Mouse (Mus musculus) forebrain, embryonic 14.5 days (tissue): ENCODE measurements at regions not wholly inside any gene's neighbourhood (a gene's known extent, or its start where the extent isn't known, plus 50 kb on each side); places are given as distances from the start of the nearest gene placed in this dataset.
"Not testable (repeated sequence)": the region's sequence is repeated elsewhere in the genome, so short reads cannot be mapped to it uniquely, and the experiment has no call there.

Experiments used
- ATAC-seq: fragments of 200-750 bp; cut with Nextera tagmentation; 2 replicates; pipeline ENCODE4 v1.8.0; 2017; ENCODE audit warnings: mild to moderate bottlenecking, moderate library complexity
- DNase-seq: peaks from one replicate; pipeline ENCODE4 v3.0.0-alpha.2; 2015; ENCODE audit warnings: low spot score
- H3K27ac ChIP-seq: fragments of 300-500 bp; sonication (generic); 2 replicates; pipeline ENCODE4 v1.5.1; 2014; ENCODE audit warnings: low read depth, mild to moderate bottlenecking, control low read depth, low read length, moderate library complexity
- H3K27me3 ChIP-seq: fragments of 300-500 bp; sonication (generic); replicated peaks from 2 replicates; pipeline ENCODE4 v1.6.1; 2014; ENCODE audit warnings: low read length, control low read depth, mixed read lengths; ENCODE audit not compliant: control insufficient read depth, insufficient read depth
- H3K36me3 ChIP-seq: fragments of 300-500 bp; sonication (generic); 2 replicates; pipeline ENCODE4 v1.6.1; 2014; ENCODE audit warnings: low read length, control low read depth; ENCODE audit not compliant: control insufficient read depth, insufficient read depth
- H3K4me1 ChIP-seq: fragments of 300-500 bp; sonication (generic); 2 replicates; pipeline ENCODE4 v1.6.1; 2014; ENCODE audit warnings: antibody characterized with exemption, low read length, control low read depth; ENCODE audit not compliant: control insufficient read depth, insufficient read depth
- H3K4me2 ChIP-seq: fragments of 300-500 bp; sonication (generic); 2 replicates; pipeline ENCODE4 v1.6.1; 2014; ENCODE audit warnings: mild to moderate bottlenecking, control low read depth, low read length
- H3K4me3 ChIP-seq: fragments of 300-500 bp; sonication (generic); 2 replicates; pipeline ENCODE4 v1.5.1; 2014; ENCODE audit warnings: low read depth, low read length, control low read depth
- H3K9ac ChIP-seq: fragments of 300-500 bp; sonication (generic); 2 replicates; pipeline ENCODE4 v1.6.1; 2014; ENCODE audit warnings: mild to moderate bottlenecking, low read length, control low read depth, moderate library complexity
- H3K9me3 ChIP-seq: fragments of 300-500 bp; sonication (generic); replicated peaks from 2 replicates; pipeline ENCODE4 v1.6.1; 2016; ENCODE audit warnings: low read length, control low read depth, mixed read lengths; ENCODE audit not compliant: control insufficient read depth
- WGBS: fragments of 180-500 bp; shearing (Covaris S2); extraction: QIAGEN DNeasy Blood & Tissue Kit; methylation state at CpG from one replicate; pipeline ENCODE4 v1.1.7; 2014; 5-methylcytosine and 5-hydroxymethylcytosine counted together

GRCm38 (mm10) chr2:16811401-16812281 lies 455.5 kb downstream of the Plxdc2 start:
- not testable (repeated sequence) for H3K27ac ChIP-seq, H3K36me3 ChIP-seq, H3K4me3 ChIP-seq, H3K9me3 ChIP-seq, ATAC-seq, H3K4me1 ChIP-seq, H3K27me3 ChIP-seq, DNase-seq, H3K4me2 ChIP-seq, H3K9ac ChIP-seq
- 41% methylated on average over 3 of the region's 3 CpGs for WGBS

- Histone ChIP-seq H3K36me3 (no peaks in the 10 kb centered on the region), H3K27ac (no peak overlapping the region), H3K9ac (no peak overlapping the region), H3K4me3 (no peak overlapping the region), H3K4me2 (no peak overlapping the region), H3K4me1 (no peaks in the 10 kb centered on the region), H3K27me3 (no peaks in the 10 kb centered on the region), H3K9me3 (no peaks in the 10 kb centered on the region)
- DNase-seq (no peak), ATAC-seq (no peak)
- WGBS: 100% methylated on average over 1 of the region's 1 CpGs
Observed at GRCm38 (mm10) chr2:16820442-16820841, 464.3 kb downstream of the Plxdc2 start.

GRCm38 (mm10) chr2:16824681-16825230 lies 468.7 kb downstream of the Plxdc2 start:
- H3K9ac ChIP-seq: no peak overlapping the region
- no peaks in the 10 kb centered on the region for H3K9me3 ChIP-seq
- H3K27me3 ChIP-seq: no peaks in the 10 kb centered on the region
- no peak overlapping the region for H3K4me3 ChIP-seq
- 54% methylated on average over 5 of the region's 5 CpGs for WGBS
- no peak overlapping the region for H3K27ac ChIP-seq
- no peak for DNase-seq
- no peak for ATAC-seq
- H3K36me3 ChIP-seq: no peaks in the 10 kb centered on the region
- no peaks in the 10 kb centered on the region for H3K4me1 ChIP-seq
- H3K4me2 ChIP-seq: no peak overlapping the region

- Histone ChIP-seq H3K36me3 (no peaks in the 10 kb centered on the region), H3K4me1 (no peaks in the 10 kb centered on the region), H3K27me3 (no peaks in the 10 kb centered on the region), H3K9ac (no peak overlapping the region), H3K4me3 (no peak overlapping the region), H3K9me3 (no peaks in the 10 kb centered on the region), H3K4me2 (no peak overlapping the region), H3K27ac (no peak overlapping the region)
- no peak for ATAC-seq
- 81% methylated on average over 1 of the region's 1 CpGs for WGBS
- DNase-seq: no peak
Observed at GRCm38 (mm10) chr2:16827266-16827665, 471.2 kb downstream of the Plxdc2 start.

- WGBS: 96% methylated on average over 4 of the region's 4 CpGs
- no peak for ATAC-seq
- H3K4me2 ChIP-seq: no peak overlapping the region
- H3K9ac ChIP-seq: no peak overlapping the region
- DNase-seq: no peak
- no peaks in the 10 kb centered on the region for H3K9me3 ChIP-seq
- H3K4me3 ChIP-seq: no peak overlapping the region
- no peak overlapping the region for H3K27ac ChIP-seq
- no peaks in the 10 kb centered on the region for H3K36me3 ChIP-seq
- no peaks in the 10 kb centered on the region for H3K4me1 ChIP-seq
- no peaks in the 10 kb centered on the region for H3K27me3 ChIP-seq
Observed at GRCm38 (mm10) chr2:16835960-16836359, 479.9 kb downstream of the Plxdc2 start.

GRCm38 (mm10) chr2:16838718-16839117 lies 482.6 kb downstream of the Plxdc2 start:
- no peak overlapping the region for H3K4me3 ChIP-seq
- ATAC-seq (no peak), DNase-seq (no peak)
- no peaks in the 10 kb centered on the region for H3K4me1 ChIP-seq
- H3K4me2 ChIP-seq: no peak overlapping the region
- no peaks in the 10 kb centered on the region for H3K9me3 ChIP-seq
- no peak overlapping the region for H3K9ac ChIP-seq
- no peak overlapping the region for H3K27ac ChIP-seq
- 86% methylated on average over 9 of the region's 9 CpGs for WGBS
- H3K27me3 ChIP-seq: no peaks in the 10 kb centered on the region
- H3K36me3 ChIP-seq: no peaks in the 10 kb centered on the region

- Histone ChIP-seq H3K4me2 (no peak overlapping the region), H3K27me3 (no peaks in the 10 kb centered on the region), H3K4me1 (no peaks in the 10 kb centered on the region), H3K9ac (no peak overlapping the region), H3K9me3 (no peaks in the 10 kb centered on the region), H3K27ac (no peak overlapping the region), H3K36me3 (no peaks in the 10 kb centered on the region), H3K4me3 (no peak overlapping the region)
- peak; percentile 73 for ATAC-seq
- DNase-seq: peak; percentile 72
- WGBS: 63% methylated on average over 3 of the region's 3 CpGs
Observed at GRCm38 (mm10) chr2:16849916-16850315, 493.8 kb downstream of the Plxdc2 start.

GRCm38 (mm10) chr2:16860056-16860455 lies 504.0 kb downstream of the Plxdc2 start:
- DNase-seq (no peak), ATAC-seq (no peak)
- H3K9me3 ChIP-seq: no peaks in the 10 kb centered on the region
- no peak overlapping the region for H3K27ac ChIP-seq
- H3K27me3 ChIP-seq: no peaks in the 10 kb centered on the region
- no peak overlapping the region for H3K9ac ChIP-seq
- no peaks in the 10 kb centered on the region for H3K4me1 ChIP-seq
- H3K4me2 ChIP-seq: no peak overlapping the region
- H3K4me3 ChIP-seq: no peak overlapping the region
- H3K36me3 ChIP-seq: no peaks in the 10 kb centered on the region
- 89% methylated on average over 5 of the region's 5 CpGs for WGBS

- no peaks in the 10 kb centered on the region for H3K36me3 ChIP-seq
- no peak overlapping the region for H3K9ac ChIP-seq
- DNase-seq: no peak
- H3K27ac ChIP-seq: no peak overlapping the region
- WGBS: 89% methylated on average over 4 of the region's 4 CpGs
- no peaks in the 10 kb centered on the region for H3K27me3 ChIP-seq
- no peaks in the 10 kb centered on the region for H3K4me1 ChIP-seq
- no peaks in the 10 kb centered on the region for H3K9me3 ChIP-seq
- ATAC-seq: no peak
- no peak overlapping the region for H3K4me3 ChIP-seq
- H3K4me2 ChIP-seq: no peak overlapping the region
Observed at GRCm38 (mm10) chr2:16866163-16866852, 510.2 kb downstream of the Plxdc2 start.
